Mouse (Mus musculus) embryo, embryonic 11 days (tissue): ENCODE data around the gene Rapgef4.

ENCODE experiments used
- DNase-seq: peaks from one replicate; pipeline ENCODE4 v3.0.0-alpha.2; 2015

Rapgef4 gene

GRCm38 (mm10) chr2:71986276-71986848, 5.3 kb downstream of the Rapgef4 start:
- no peak for DNase-seq

DNA sequence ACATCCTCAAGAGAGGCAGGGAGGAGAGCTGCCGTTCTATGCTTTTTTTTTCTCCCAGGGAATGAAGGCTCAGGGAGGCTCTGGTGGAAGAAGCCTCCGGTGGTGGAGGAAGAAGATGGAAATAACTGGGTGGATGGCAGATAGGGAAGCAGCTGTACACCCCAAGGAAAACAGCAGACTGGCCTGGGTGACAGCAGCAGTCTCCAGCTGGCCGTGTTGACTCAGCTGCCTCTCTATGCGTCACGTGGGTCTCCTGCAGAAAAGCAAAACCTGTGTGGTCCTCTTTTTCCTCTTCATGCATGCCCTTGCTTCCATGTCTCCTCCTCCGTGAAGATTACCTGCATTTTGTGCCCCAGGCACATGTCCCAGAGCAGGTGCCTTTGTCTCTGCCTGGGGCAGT, 7.5 kb downstream of the Rapgef4 start:
- DNase-seq, result peak; percentile 33

GRCm38 (mm10) chr2:71992129-71992528, 11.1 kb downstream of the Rapgef4 start:
- no peak for DNase-seq

GRCm38 (mm10) chr2:71993729-71994423, 12.8 kb downstream of the Rapgef4 start:
- DNase-seq, result no peak

- no peak for DNase-seq
Measured at GRCm38 (mm10) chr2:71998531-71998930, 17.5 kb downstream of the Rapgef4 start.

GRCm38 (mm10) chr2:72000102-72000501, 19.1 kb downstream of the Rapgef4 start:
- DNase-seq, result no peak

DNA sequence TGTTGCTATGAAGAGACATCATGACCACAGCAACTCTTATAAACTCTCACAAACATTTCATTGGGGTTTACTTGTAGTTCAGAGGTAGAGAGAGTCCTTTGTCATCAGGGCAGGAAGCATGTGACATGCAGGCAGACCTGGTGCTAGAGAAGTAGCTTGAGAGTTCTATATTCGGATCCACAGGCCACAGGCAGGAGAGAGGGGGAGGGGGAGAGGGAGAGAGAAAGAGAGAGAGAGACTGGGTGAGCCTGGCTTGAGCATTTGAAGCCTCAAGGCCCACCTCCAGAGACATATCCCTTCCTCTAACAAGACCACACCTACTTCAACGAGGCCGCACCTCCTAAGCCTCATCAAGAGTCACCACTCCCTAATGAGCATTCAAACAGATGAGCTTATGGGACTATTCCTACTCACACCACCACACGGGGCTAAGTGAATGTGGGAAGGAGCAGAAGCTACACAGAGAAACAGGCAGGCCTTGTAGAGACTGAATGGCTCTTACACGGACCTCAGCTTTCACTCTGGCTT, 21.9 kb downstream of the Rapgef4 start:
- no peak for DNase-seq

DNA sequence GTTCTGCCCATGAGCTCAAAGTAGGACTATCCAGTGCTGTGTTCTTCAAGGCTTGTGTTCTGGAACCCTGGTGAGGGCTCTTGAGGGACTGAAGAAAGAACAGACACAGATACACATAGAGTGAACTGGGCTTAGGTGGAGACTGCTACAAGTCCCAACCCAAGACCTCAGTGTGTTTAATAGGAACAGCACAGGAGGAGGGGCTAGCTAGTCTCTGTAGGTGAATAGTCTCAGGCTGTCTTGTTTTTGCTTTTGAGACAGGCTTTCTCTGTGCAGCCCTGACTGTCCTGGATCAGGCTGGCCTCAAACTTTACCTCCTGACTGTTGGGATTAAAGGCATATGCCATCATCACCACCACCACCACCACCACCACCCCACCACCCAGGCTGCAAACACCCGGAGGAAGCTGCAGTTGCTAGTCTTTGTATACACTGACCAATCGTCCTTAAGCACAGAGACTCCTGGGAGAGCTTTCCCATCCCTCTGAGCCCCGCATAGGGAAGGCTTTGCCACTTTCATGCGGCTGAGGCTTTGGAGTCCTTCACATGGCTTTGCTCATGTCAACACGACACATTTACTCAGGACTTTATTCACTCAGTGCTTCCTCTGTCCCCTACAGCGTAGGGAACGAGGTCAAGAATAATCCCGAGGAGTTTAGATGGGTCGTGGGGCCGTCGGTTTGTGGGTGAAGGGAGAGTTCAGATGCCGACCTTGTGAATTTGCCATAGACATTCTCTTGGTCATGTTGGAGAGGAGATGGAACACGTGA, 22.9 kb downstream of the Rapgef4 start:
- no peak for DNase-seq

- DNase-seq, result no peak
Measured at GRCm38 (mm10) chr2:72005051-72005450, 24.0 kb downstream of the Rapgef4 start.

- DNase-seq, result no peak
Measured at GRCm38 (mm10) chr2:72009446-72010218, 28.6 kb downstream of the Rapgef4 start.

DNA sequence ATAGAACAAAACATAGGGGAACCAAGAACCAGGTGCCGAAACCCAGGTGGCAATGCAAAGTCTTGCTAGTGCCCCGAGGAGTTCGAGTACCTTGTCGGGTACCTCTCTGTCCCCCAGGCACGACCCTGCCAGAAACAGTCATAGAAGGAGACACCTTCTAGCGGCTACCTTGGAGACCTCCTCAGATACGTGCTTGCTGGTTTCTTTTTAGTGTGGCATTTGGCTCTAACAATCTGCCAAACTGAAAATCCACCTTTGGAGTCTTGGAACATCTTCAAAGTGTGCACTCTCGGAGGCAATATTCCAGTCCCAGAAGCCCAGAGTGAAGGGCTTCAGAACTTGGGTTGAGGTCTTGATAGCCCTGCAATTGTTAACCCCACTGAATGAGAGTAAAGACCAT, 34.3 kb downstream of the Rapgef4 start:
- no peak for DNase-seq

- DNase-seq, result no peak
Measured at GRCm38 (mm10) chr2:72016013-72016412, 35.0 kb downstream of the Rapgef4 start.

DNA sequence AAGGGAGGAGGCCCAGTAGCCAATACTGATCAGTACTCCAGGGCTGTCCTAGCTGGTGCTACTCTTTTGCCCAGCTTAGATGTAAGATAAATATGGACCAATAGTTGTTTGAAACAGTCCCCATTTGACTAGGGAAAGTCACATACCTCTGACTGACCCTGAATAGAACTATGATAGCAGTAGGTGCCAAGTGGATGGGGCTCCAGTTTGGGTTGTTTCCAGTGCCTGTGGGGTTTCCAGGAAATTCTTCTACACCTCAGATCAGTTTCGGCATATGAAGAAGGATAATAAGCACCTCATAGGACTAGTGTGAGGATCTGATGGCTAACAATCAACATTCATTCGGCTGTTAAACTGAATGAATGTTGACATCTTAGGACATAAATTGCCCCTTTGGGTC, 36.1 kb downstream of the Rapgef4 start:
- DNase-seq, result no peak

GRCm38 (mm10) chr2:72018736-72019135, 37.7 kb downstream of the Rapgef4 start:
- no peak for DNase-seq

DNA sequence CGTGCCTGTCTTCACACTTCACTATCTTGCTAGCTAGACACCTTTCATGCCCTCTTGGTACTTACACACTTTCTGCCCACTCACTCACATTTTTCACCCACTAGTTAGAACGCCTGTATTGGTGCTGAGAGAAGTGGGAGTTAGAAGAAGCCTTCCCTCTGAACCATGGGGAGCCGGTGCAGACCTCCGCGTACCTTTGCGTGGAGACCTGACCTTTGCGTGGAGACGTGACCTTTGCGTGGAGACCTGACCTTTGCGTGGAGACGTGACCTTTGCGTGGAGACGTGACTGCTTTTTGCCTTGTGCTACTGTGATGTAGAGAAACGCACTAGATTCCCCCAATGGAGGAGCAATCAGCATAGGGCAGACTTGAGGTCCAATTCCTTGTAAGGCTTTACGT, 39.7 kb downstream of the Rapgef4 start:
- DNase-seq, result no peak

GRCm38 (mm10) chr2:72021440-72021839, 40.4 kb downstream of the Rapgef4 start:
- DNase-seq, result no peak

DNA sequence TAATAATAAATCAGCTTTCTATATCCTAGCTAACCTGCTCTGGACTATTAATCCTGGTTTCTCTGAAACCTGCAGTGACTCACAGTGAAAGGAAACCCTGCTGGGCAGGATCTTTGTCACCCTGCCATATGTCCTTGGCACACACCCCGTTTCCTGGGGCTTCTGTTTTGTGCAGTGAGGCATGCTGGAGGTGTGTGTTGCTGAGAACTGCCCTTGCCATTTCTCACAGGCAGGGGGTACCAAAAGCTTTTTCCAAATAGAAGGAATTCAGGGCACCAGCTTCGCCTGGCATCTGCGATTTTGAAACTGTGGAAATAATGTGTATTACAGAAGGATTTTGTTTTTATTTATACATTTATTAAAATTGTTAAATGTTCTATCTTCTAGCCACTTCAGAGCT, 40.8 kb downstream of the Rapgef4 start:
- DNase-seq, result no peak

GRCm38 (mm10) chr2:72023791-72024190, 42.8 kb downstream of the Rapgef4 start:
- DNase-seq, result no peak

DNA sequence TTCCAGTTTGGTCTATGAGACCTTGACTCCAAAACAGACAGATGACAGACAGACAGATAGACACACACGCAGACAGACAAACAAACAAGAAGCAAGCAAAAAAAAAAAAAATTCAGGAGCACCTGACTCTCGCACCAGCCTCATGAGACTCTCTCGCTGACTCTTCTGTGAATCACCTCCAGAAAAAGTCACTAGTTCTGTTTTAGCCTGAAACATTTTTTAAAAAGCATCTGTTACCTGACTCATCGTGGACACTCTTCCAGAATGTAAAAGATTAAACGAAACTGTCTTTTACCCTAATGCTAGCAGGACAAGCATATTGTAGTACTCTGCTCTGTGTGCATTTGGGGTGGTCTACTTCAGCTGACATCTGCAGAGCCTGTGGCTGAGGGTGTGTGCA, 44.6 kb downstream of the Rapgef4 start:
- DNase-seq, result no peak

DNA sequence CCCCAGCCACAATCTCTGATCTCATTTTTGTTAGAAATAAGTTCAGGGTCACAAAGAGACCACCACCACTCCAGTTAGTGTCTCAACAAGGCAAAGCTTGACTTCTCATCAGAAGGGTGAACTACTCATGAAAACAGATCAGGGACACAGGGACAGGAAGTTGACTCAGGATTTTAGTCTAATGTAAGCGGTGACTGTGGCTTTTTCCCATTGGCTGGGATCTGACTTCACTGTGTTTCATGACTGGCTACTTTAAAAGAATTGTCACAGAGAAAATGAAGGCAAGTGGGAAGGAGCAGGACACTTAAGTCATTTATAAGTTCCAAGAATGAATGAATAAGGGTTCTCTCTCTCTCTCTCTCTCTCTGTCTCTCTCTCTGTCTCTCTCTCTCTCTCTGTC, 45.5 kb downstream of the Rapgef4 start:
- no peak for DNase-seq

DNA sequence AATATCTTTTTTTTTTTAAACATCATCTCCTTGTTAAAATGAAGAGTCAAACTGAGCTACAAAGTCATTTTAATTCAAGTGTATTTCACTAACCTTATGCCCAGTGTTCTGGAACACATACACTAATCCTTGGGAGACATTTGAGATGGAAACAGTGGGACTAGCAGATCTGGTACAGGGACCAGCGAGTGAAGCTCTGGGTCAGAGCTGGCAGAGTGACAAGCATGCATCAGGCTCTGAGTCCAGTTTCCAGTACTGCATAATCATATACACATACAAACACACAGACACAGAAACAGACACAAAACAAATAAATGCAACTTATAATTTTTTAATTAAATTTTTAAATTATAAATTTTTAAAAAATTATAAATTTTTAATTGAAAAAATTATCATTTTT, 48.0 kb downstream of the Rapgef4 start:
- no peak for DNase-seq

- no peak for DNase-seq
Measured at GRCm38 (mm10) chr2:72029586-72030144, 48.6 kb downstream of the Rapgef4 start.

GRCm38 (mm10) chr2:72031717-72032116, 50.7 kb downstream of the Rapgef4 start:
- DNase-seq, result no peak
